Mouse (Mus musculus) midbrain, postnatal 0 days (tissue): Measurements from ENCODE around the gene Rpl3l. TPM values are rescaled to one million over a fixed set of nuclear protein-coding genes. Genes with fewer than 3 reads are reported as not detected.

Experiments
- ATAC-seq: fragments of 200-750 bp; cut with Nextera tagmentation; 2 replicates; pipeline ENCODE4 v1.8.0; 2017; ENCODE audit warnings: moderate number of reproducible peaks, mild to moderate bottlenecking, moderate TSS enrichment, moderate library complexity; ENCODE audit not compliant: low FRiP score
- DNase-seq: peaks from one replicate; pipeline ENCODE4 v3.0.0-alpha.2; 2015; ENCODE audit warnings: low spot score
- H3K27ac ChIP-seq: fragments of 300-500 bp; sonication (generic); 2 replicates; pipeline ENCODE4 v1.5.1; 2014; ENCODE audit warnings: low read depth, mild to moderate bottlenecking, low read length, mixed read lengths
- H3K27me3 ChIP-seq: fragments of 300-500 bp; sonication (generic); 2 replicates; pipeline ENCODE4 v1.6.1; 2014; ENCODE audit warnings: low read length, control low read depth, mixed read lengths; ENCODE audit not compliant: insufficient read depth
- H3K36me3 ChIP-seq: fragments of 300-500 bp; sonication (generic); 2 replicates; pipeline ENCODE4 v1.6.1; 2014; ENCODE audit warnings: low read length, control low read depth, mixed read lengths; ENCODE audit not compliant: insufficient read depth
- H3K4me1 ChIP-seq: fragments of 300-500 bp; sonication (generic); 2 replicates; pipeline ENCODE4 v1.6.1; 2014; ENCODE audit warnings: mild to moderate bottlenecking, control low read depth, antibody characterized with exemption, low read length, mixed read lengths; ENCODE audit not compliant: insufficient read depth
- H3K4me2 ChIP-seq: fragments of 300-500 bp; sonication (generic); 2 replicates; pipeline ENCODE4 v1.6.1; 2014; ENCODE audit warnings: low read depth, mild to moderate bottlenecking, low read length, mixed read lengths; ENCODE audit not compliant: poor library complexity, severe bottlenecking
- H3K4me3 ChIP-seq: fragments of 300-500 bp; sonication (generic); 2 replicates; pipeline ENCODE4 v1.5.1; 2014; ENCODE audit warnings: low read depth, mild to moderate bottlenecking, low read length, moderate library complexity
- H3K9ac ChIP-seq: fragments of 300-500 bp; sonication (generic); replicated peaks from 2 replicates; pipeline ENCODE4 v1.6.1; 2014; ENCODE audit warnings: mild to moderate bottlenecking, low read length, moderate library complexity, mixed read lengths; ENCODE audit not compliant: poor library complexity, severe bottlenecking
- H3K9me3 ChIP-seq: fragments of 300-500 bp; sonication (generic); 2 replicates; pipeline ENCODE4 v1.6.1; 2016; ENCODE audit warnings: low read length, control low read depth
- CTCF ChIP-seq: IDR thresholded peaks from 2 replicates; pipeline ENCODE4 v1.5.1; 2016; ENCODE audit warnings: antibody characterized with exemption, mild to moderate bottlenecking
- WGBS: fragments of 180-500 bp; shearing (Covaris S2); extraction: QIAGEN DNeasy Blood & Tissue Kit; methylation state at CpG from one replicate; pipeline ENCODE4 v1.1.7; 2014; 5-methylcytosine and 5-hydroxymethylcytosine counted together
- polyA plus RNA-seq: library from polyadenylated mRNA; unstranded; fragments of >200 nt; fragmentation: Nextera tagmentation; extraction: Ambion mirVana; gene quantifications from 2 replicates; pipeline ENCODE4 v1.2.1, GENCODE M21; 2015
- total RNA-seq: library from RNA; depleted of rRNA; stranded (reverse); fragments of >200 nt; gene quantifications from 2 replicates; pipeline ENCODE4 v1.2.3, GENCODE M21; 2014

Rpl3l gene
- total and polyA plus RNA-seq, 2 experiments from 2014 or later, result 0.37 TPM; not detected in 1

DNA sequence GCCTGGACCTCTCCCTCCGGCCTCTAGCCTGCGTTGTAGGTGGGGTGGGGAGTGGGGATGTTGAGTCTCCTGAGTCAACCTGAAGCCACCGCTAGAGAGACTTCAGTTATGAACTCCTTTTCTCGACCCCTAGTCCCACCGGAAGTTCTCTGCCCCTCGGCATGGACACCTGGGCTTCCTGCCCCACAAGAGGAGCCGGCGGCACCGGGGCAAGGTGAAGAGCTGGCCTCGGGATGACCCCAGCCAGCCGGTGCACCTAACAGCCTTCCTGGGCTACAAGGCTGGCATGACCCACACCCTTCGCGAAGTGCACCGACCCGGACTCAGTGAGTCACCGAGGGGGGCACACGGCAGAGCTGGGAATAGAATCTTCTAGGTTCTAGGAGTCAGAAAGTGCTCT lies 564 bp downstream of the Rpl3l start:
- DNase-seq (no peak), ATAC-seq (no peak)
- H3K27ac ChIP-seq, result no peak overlapping the region
- no peaks in the 10 kb centered on the region for H3K9me3 ChIP-seq
- no peak for TF ChIP-seq CTCF
- no peaks in the 10 kb centered on the region for H3K27me3 ChIP-seq
- H3K9ac ChIP-seq, result no peak overlapping the region
- no peak overlapping the region for H3K4me3 ChIP-seq
- no peaks in the 10 kb centered on the region for H3K4me1 ChIP-seq
- H3K36me3 ChIP-seq, result no peaks in the 10 kb centered on the region
- 79% methylated on average over 17 of the region's 17 CpGs for WGBS
- no peak overlapping the region for H3K4me2 ChIP-seq

- DNase-seq (no peak), ATAC-seq (no peak)
- Histone ChIP-seq H3K27ac (no peak overlapping the region), H3K9me3 (no peaks in the 10 kb centered on the region), H3K27me3 (no peaks in the 10 kb centered on the region), H3K4me3 (no peak overlapping the region), H3K4me2 (no peak overlapping the region), H3K36me3 (no peaks in the 10 kb centered on the region), H3K4me1 (no peaks in the 10 kb centered on the region), H3K9ac (no peak overlapping the region)
- TF ChIP-seq CTCF, result no peak
- WGBS, result 81% methylated on average over 6 of the region's 6 CpGs
These were observed 1.4 kb downstream of the Rpl3l start for GRCm38 (mm10) chr17:24729067-24729466.

DNA sequence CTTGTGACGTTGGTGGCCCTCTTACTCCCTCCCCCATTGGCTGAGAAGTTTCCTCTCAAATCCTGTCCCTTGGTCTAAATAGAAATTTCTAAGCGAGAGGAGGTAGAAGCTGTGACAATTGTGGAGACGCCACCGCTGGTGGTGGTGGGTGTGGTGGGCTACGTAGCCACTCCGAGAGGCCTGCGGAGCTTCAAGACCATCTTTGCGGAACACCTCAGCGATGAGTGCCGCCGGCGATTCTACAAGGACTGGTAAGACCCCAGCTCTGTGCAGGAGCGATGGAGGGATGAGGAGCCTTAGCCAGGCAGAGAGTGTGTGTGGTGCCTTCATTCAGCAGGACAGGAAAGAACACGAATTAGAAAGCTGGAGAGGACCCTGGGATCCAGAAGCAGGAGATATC lies 3.2 kb downstream of the Rpl3l start:
- no peaks in the 10 kb centered on the region for H3K4me1 ChIP-seq
- TF ChIP-seq CTCF, result no peak
- WGBS, result 81% methylated on average over 14 of the region's 14 CpGs
- H3K9me3 ChIP-seq, result no peaks in the 10 kb centered on the region
- H3K4me2 ChIP-seq, result no peak overlapping the region
- no peaks in the 10 kb centered on the region for H3K36me3 ChIP-seq
- no peak overlapping the region for H3K9ac ChIP-seq
- DNase-seq (no peak), ATAC-seq (no peak)
- H3K27me3 ChIP-seq, result no peaks in the 10 kb centered on the region
- no peak overlapping the region for H3K27ac ChIP-seq
- H3K4me3 ChIP-seq, result no peak overlapping the region

DNA sequence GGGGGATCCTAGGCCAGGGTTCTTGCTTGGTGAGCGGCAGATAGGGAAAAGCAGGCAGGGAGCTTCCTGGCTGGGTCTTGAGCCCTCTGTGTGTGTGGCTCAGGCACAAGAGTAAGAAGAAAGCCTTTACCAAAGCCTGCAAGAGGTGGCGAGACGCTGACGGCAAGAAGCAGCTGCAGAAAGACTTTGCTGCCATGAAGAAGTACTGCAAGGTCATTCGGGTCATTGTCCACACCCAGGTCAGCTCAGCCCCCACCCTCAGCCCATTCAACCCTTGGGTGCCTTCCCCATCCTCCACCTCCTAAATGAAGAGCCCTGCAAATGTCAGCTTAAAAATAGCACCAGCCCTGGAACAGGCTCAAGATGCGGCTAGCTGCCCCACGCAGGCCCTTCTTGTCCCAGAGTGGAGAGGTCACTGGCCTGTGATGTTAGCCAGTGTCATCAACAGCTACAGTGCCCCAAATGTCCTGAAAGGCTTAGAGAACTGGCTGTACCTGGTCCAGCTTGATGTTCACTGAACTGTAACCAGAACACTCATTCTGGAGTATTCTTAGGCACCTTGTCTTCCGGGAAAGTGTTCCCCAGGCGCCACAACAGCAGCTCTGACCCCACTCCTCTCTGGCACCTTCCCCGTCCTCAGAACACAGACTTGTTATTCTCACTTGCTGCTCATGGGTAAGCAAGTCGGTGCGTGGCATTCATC lies 4.8 kb downstream of the Rpl3l start:
- Histone ChIP-seq H3K27ac (no peak overlapping the region), H3K4me1 (no peaks in the 10 kb centered on the region), H3K27me3 (no peaks in the 10 kb centered on the region), H3K4me2 (no peak overlapping the region), H3K9ac (no peak overlapping the region), H3K9me3 (no peaks in the 10 kb centered on the region), H3K4me3 (no peak overlapping the region), H3K36me3 (no peaks in the 10 kb centered on the region)
- no peak for TF ChIP-seq CTCF
- DNase-seq, result no peak
- ATAC-seq, result no peak
- WGBS, result 82% methylated on average over 12 of the region's 12 CpGs

- 90% methylated on average over 21 of the region's 21 CpGs for WGBS
These were observed 5.9 kb downstream of the Rpl3l start for GRCm38 (mm10) chr17:24733434-24734050.

DNA sequence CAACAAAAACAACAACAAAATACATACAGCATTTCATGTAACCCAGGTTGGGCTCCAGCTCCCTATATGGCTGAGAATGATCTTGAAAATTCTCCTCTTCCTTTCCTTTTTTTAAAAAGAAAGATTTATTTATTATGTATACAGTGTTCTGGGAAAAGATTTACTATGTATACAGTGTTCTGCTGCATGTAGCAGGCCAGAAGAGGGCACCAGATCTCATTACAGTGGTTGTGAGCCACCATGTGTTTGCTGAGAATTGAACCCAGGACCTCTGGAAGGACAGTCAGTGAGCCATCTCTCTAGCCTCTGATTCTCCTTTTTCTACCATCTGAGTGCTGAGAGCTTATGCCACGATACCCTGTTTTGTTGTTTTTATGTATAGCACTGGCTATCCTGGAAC lies 6.9 kb downstream of the Rpl3l start:
- Histone ChIP-seq H3K9ac (no peak overlapping the region), H3K4me2 (no peak overlapping the region), H3K27me3 (no peaks in the 10 kb centered on the region), H3K9me3 (no peaks in the 10 kb centered on the region), H3K4me3 (no peak overlapping the region), H3K4me1 (no peaks in the 10 kb centered on the region), H3K27ac (no peak overlapping the region), H3K36me3 (no peaks in the 10 kb centered on the region)
- ATAC-seq, result no peak
- peak; percentile 33; the same call in 1 of the 2 replicates for TF ChIP-seq CTCF
- 90% methylated on average over 1 of the region's 1 CpGs for WGBS
- DNase-seq, result no peak

More at GRCm38 (mm10) chr17:24733434-24734050, 5.9 kb downstream of the Rpl3l start:
- Histone ChIP-seq H3K4me3 (no peak overlapping the region), H3K27ac (no peak overlapping the region), H3K4me1 (no peaks in the 10 kb centered on the region), H3K27me3 (no peaks in the 10 kb centered on the region), H3K4me2 (no peak overlapping the region), H3K9ac (no peak overlapping the region; the same call in 1 of the 2 replicates), H3K36me3 (no peaks in the 10 kb centered on the region), H3K9me3 (no peaks in the 10 kb centered on the region)
- no peak for TF ChIP-seq CTCF
- no peak for DNase-seq
- no peak for ATAC-seq
